Mouse (Mus musculus) heart, embryonic 10.5 days (tissue): Measurements from ENCODE around the gene Dtx4. TPM values are rescaled to one million over a fixed set of nuclear protein-coding genes. Genes with fewer than 3 reads are reported as not detected.

Source experiments
- DNase-seq: peaks from one replicate; pipeline ENCODE4 v3.0.0-alpha.2; 2017; ENCODE audit warnings: low spot score
- H3K27ac ChIP-seq: fragments of 300-500 bp; sonication (generic); 2 replicates; pipeline ENCODE4 v1.5.1; 2016; ENCODE audit warnings: mild to moderate bottlenecking
- H3K27me3 ChIP-seq: fragments of 300-500 bp; sonication (generic); 2 replicates; pipeline ENCODE4 v1.6.1; 2016; ENCODE audit warnings: mild to moderate bottlenecking; ENCODE audit not compliant: poor library complexity, insufficient read depth, severe bottlenecking
- H3K36me3 ChIP-seq: fragments of 300-500 bp; sonication (generic); 2 replicates; pipeline ENCODE4 v1.6.1; 2016; ENCODE audit warnings: mild to moderate bottlenecking, moderate library complexity
- H3K4me1 ChIP-seq: fragments of 300-500 bp; sonication (generic); 2 replicates; pipeline ENCODE4 v1.6.1; 2016; ENCODE audit warnings: mild to moderate bottlenecking
- H3K4me3 ChIP-seq: fragments of 300-500 bp; sonication (generic); 2 replicates; pipeline ENCODE4 v1.5.1; 2016; ENCODE audit warnings: mild to moderate bottlenecking, moderate library complexity
- H3K9me3 ChIP-seq: fragments of 300-500 bp; sonication (generic); 2 replicates; pipeline ENCODE4 v1.6.1; 2016; ENCODE audit warnings: mild to moderate bottlenecking, moderate library complexity
- WGBS: fragments of 180-500 bp; shearing (Covaris S2); methylation state at CpG from one replicate; pipeline ENCODE4 v1.1.7; 2016; 5-methylcytosine and 5-hydroxymethylcytosine counted together
- polyA plus RNA-seq: library from polyadenylated mRNA; unstranded; fragments of >200 nt; fragmentation: Nextera tagmentation; extraction: Ambion mirVana; gene quantifications from 2 replicates; pipeline ENCODE4 v1.2.1, GENCODE M21; 2016

Dtx4 gene
- polyA plus RNA-seq, 1 experiment from 2014 or later: 2.9 TPM

DNA sequence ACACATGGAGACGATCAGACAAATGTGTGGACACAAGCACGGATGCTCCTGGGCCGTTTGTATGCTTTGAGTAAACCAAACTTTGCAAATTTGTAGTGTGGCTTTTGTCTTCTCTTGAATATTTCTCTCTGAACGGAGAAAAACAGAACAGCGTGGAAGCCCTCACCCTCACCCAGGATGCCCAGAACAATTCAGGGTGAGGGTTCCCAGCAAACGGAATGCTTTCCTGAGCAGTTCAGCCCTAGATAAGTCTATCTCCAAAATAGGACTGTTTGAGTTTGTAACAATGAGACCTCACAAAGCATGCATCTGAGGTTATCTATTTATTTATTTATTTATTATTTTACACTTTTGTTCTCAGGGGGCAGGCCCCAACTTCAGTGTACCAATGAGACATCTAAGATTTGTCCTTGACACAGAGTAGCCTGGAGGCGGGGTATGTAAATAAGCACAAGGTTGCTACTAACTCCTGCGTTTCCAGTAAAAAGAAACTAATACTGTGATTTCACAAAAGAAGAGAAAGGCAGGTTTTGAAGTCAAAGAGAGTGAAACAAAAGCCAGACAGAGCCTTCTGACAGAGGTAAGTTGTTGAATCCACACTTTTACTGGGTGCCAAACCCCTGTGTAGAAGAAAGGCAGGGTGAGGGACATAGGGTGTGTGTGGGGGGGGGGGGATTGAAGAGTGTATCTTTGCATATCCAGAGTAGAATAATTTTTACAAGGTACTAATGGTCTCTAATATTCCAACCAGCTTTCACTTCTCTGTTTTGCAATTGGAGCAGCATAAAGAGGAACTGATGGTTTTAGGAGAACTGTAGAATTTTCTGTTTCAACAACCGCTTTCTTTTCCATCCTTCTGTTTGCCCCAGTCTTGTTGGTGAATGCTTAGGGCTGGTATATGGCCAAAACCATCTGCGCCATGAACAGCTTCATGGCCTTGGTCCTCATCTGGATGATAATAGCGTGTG lies 40.7 kb downstream of the Dtx4 start, which contains the start of gene Mpeg1:
Gene Mpeg1 (plus strand): TSS at position 498 of the 968 bp plus-strand sequence.
- Histone ChIP-seq H3K4me1 (peaks cover 3% of the 10 kb centered on the region), H3K9me3 (no peaks in the 10 kb centered on the region), H3K27ac (no peak within 1 kb of the TSS), H3K36me3 (no peaks in the 10 kb centered on the region), H3K27me3 (no peaks in the 10 kb centered on the region), H3K4me3 (no peak within 1 kb of the TSS)
- DNase-seq: no peak
- 80% methylated on average over 11 of the region's 11 CpGs for WGBS

GRCm38 (mm10) chr19:12459516-12459915 lies 41.7 kb downstream of the Dtx4 start:
- H3K4me1 ChIP-seq: peaks cover 3% of the 10 kb centered on the region
- H3K27me3 ChIP-seq: no peaks in the 10 kb centered on the region
- no peak overlapping the region for H3K27ac ChIP-seq
- H3K36me3 ChIP-seq: no peaks in the 10 kb centered on the region
- no peaks in the 10 kb centered on the region for H3K9me3 ChIP-seq
- 76% methylated on average over 4 of the region's 4 CpGs for WGBS
- no peak overlapping the region for H3K4me3 ChIP-seq
- DNase-seq: no peak

DNA sequence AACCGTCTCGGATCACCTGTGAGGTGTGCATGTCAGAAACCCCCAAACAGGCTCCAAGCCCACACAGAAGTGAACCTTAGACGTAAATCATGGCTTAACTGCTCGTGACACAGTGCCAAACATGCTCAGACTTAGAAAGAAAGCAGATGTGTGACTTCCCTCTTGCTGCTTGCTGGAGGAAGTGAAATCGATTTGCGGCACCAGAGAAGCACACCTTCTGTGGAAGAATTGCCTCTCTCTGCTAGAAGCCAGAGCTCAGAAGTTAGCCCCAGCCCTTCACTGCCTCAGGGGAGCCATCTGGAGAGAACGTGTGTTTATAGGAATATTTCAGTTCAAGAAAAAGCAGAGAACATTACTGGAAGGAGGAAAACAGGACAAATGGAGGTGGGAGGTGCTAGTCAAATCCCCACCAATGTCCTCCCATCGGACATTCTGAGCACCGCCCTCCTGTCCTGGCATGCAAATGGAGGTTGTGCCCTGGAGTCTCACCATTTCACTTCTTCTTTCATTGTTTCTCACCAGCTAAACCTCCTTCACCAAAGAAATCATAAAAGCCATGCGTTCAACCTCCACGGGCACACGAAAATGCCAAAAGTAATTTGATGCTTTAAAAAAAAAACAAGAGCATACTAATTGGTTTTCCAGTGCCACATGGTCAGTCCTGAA lies 43.7 kb downstream of the Dtx4 start:
- no peak overlapping the region for H3K4me3 ChIP-seq
- H3K9me3 ChIP-seq: no peaks in the 10 kb centered on the region
- no peaks in the 10 kb centered on the region for H3K36me3 ChIP-seq
- H3K27me3 ChIP-seq: no peaks in the 10 kb centered on the region
- no peak for DNase-seq
- H3K27ac ChIP-seq: no peak overlapping the region
- WGBS: 84% methylated on average over 12 of the region's 12 CpGs
- H3K4me1 ChIP-seq: no peaks in the 10 kb centered on the region

DNA sequence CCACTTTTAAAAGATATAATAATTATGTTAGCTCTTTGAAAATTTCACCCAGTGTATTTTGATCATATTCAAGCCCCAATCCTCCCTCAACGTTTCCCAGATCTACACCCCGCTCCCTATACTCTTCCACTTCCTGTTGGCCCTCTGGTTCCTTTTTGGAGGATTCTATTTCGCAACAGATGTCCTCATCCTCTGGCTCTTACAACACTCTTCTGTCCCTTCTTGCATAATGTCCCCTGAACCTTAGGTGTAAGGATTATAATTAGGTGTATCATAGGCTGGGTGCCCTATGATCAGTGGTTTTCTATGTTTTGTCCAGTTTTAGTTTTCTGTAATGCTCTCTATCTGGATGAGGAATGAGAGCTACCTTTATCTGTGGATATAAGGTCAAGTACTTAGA lies 56.2 kb downstream of the Dtx4 start:
- Histone ChIP-seq H3K4me1 (0 out of 2 replicates have a peak, but pooled peaks cover 3% of the 10 kb centered on the region), H3K27me3 (no peaks in the 10 kb centered on the region), H3K4me3 (no peak overlapping the region), H3K9me3 (no peaks in the 10 kb centered on the region), H3K27ac (no peak overlapping the region), H3K36me3 (no peaks in the 10 kb centered on the region)
- WGBS: 75% methylated on average over 3 of the region's 3 CpGs
- no peak for DNase-seq

- H3K36me3 ChIP-seq: no peaks in the 10 kb centered on the region
- 71% methylated on average over 4 of the region's 4 CpGs for WGBS
Observed at GRCm38 (mm10) chr19:12442560-12442959, 58.7 kb downstream of the Dtx4 start.

DNA sequence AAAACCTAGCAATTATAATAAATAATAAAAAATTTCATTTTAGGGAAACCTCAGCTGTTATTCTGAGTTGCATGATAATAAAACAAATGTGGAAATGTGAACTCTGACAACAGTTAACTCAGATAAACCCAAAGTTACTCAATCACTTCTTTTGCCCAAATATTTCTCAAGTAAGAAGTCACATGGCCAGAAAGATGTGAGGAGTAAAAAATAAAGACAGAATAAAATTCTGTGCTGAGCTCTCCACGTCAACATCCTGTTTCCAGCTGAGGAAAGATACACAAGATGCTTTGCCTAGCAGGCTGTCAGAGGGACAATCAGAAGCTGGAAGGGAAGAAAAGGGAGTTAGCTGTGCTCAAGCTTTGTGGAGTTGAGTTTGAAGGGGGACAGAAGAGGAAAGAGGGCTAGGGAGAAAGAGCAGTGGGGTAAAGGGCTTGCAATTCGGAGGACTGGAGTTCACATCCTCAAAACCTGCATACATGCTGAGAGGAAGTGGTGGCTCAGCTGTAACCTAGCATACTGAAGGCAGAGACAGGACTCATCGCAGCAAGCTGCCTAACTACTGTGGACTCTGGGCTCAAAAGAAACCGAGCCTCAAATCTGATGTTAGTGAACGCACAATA lies 61.0 kb downstream of the Dtx4 start:
- H3K27me3 ChIP-seq: no peaks in the 10 kb centered on the region
- no peak overlapping the region for H3K27ac ChIP-seq
- DNase-seq: no peak
- H3K9me3 ChIP-seq: no peaks in the 10 kb centered on the region
- H3K36me3 ChIP-seq: no peaks in the 10 kb centered on the region
- 71% methylated on average over 5 of the region's 5 CpGs for WGBS
- H3K4me1 ChIP-seq: 0 out of 2 replicates have a peak, but pooled peaks cover 3% of the 10 kb centered on the region
- no peak overlapping the region for H3K4me3 ChIP-seq

More at GRCm38 (mm10) chr19:12442560-12442959, 58.7 kb downstream of the Dtx4 start:
- Histone ChIP-seq H3K9me3 (no peaks in the 10 kb centered on the region), H3K4me3 (no peak overlapping the region), H3K27ac (no peak overlapping the region), H3K27me3 (no peaks in the 10 kb centered on the region), H3K4me1 (0 out of 2 replicates have a peak, but pooled peaks cover 3% of the 10 kb centered on the region)
- DNase-seq: no peak

DNA sequence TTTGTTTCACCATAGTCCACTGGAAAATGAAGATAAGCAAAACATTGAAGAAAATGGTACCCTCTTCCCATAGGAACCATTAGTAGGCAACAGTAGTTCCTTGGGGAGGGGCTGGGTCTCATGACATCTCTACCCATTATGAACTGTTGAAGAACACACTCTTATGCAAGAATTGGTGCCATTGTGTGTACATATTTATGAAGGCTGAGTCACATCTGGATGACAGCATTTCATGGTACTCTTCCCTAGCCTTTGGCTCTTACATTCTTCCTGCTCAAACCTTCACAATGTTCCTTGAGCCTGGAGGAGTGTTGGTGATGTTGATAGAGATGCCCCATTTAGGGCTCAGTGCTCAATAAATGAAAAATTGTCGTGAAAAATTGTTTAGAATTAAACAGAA lies 61.7 kb downstream of the Dtx4 start:
- no peaks in the 10 kb centered on the region for H3K9me3 ChIP-seq
- 0 out of 2 replicates have a peak, but pooled peaks cover 3% of the 10 kb centered on the region for H3K4me1 ChIP-seq
- H3K4me3 ChIP-seq: no peak overlapping the region
- H3K27me3 ChIP-seq: no peaks in the 10 kb centered on the region
- DNase-seq: no peak
- no peak overlapping the region for H3K27ac ChIP-seq
- 48% methylated on average over 1 of the region's 1 CpGs for WGBS
- no peaks in the 10 kb centered on the region for H3K36me3 ChIP-seq

DNA sequence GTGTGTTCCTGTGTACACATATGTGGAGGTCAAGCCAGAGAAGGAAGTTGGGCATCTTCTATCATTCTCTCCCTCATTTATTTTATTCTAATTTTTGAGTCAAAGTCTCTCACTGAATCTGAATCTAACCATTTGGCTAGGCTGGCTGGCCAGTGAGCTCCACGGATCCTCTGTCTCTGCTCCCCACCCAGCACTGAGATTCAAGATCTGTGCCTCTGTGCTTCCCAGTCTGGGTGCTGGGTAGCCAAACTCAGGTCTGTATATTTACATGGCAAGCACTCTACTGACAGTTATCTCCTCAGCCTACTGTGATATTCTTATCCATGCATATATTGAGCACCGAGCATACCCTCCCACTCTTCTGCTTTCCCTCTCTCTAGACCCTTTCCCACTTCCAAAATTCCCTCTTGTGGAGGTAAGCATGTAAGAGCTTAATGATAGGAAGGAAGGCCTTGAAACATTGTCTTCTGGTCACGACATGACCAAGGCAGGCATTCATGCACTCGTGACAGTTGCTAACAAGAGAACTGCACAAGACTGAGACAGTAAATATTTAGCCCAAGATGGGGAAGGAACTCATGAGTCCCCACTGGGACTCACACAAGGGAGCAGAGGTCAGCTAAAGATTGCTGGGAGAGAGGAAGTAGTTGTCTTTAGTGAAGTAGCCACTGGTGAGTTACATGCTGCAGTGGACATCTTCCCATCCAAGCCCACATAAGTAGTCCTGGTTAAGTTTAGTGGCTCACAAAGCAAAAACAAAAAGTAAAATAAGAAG lies 65.3 kb downstream of the Dtx4 start:
- Histone ChIP-seq H3K4me1 (no peaks in the 10 kb centered on the region), H3K27me3 (no peaks in the 10 kb centered on the region), H3K36me3 (no peaks in the 10 kb centered on the region), H3K4me3 (no peak overlapping the region), H3K9me3 (no peaks in the 10 kb centered on the region), H3K27ac (no peak overlapping the region)
- WGBS: 73% methylated on average over 4 of the region's 4 CpGs
- DNase-seq: no peak

- Histone ChIP-seq H3K36me3 (no peaks in the 10 kb centered on the region), H3K27ac (no peak overlapping the region), H3K4me1 (no peaks in the 10 kb centered on the region), H3K27me3 (no peaks in the 10 kb centered on the region), H3K9me3 (no peaks in the 10 kb centered on the region), H3K4me3 (no peak overlapping the region)
- DNase-seq: no peak
- 78% methylated on average over 4 of the region's 4 CpGs for WGBS
Observed at GRCm38 (mm10) chr19:12435011-12435416, 66.2 kb downstream of the Dtx4 start.

- Histone ChIP-seq H3K27ac (no peak overlapping the region), H3K27me3 (no peaks in the 10 kb centered on the region), H3K4me3 (no peak overlapping the region), H3K9me3 (no peaks in the 10 kb centered on the region), H3K4me1 (no peaks in the 10 kb centered on the region), H3K36me3 (no peaks in the 10 kb centered on the region)
- 15% methylated on average over 2 of the region's 2 CpGs for WGBS
- DNase-seq: no peak
Observed at GRCm38 (mm10) chr19:12433033-12433432, 68.2 kb downstream of the Dtx4 start.

- no peaks in the 10 kb centered on the region for H3K9me3 ChIP-seq
- H3K27me3 ChIP-seq: no peaks in the 10 kb centered on the region
- H3K36me3 ChIP-seq: no peaks in the 10 kb centered on the region
- no peak within 1 kb of the TSS for H3K4me3 ChIP-seq
- WGBS: 85% methylated on average over 6 of the region's 6 CpGs
- H3K4me1 ChIP-seq: no peaks in the 10 kb centered on the region
- H3K27ac ChIP-seq: no peak within 1 kb of the TSS
- DNase-seq: no peak
Observed at GRCm38 (mm10) chr19:12427605-12428004, 73.6 kb downstream of the Dtx4 start, which contains the start of gene Pfpl. Gene Pfpl (plus strand): TSS chr19:12427905.

DNA sequence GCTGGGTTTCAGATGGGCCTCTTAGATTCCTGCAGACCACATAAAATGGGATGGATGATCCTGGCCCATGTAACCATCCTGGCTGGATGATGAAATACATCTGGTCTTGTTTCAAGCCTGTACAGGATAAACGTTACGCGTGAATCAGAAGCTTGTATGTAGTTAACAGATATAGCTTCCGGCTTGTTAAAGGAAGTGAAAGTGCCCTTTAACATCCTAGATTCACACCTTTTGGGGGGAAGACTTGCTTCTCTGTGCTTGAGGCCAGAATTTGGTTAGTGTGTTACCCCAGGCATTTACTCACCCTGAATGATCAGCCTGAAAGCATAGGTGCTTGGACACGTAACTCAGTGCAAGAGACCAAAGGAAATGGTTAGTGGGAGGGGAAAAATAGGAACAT lies 74.2 kb downstream of the Dtx4 start:
- Histone ChIP-seq H3K9me3 (no peaks in the 10 kb centered on the region), H3K4me3 (no peak overlapping the region), H3K27me3 (no peaks in the 10 kb centered on the region), H3K36me3 (no peaks in the 10 kb centered on the region), H3K4me1 (no peaks in the 10 kb centered on the region), H3K27ac (no peak overlapping the region)
- DNase-seq: no peak
- WGBS: 87% methylated on average over 5 of the region's 5 CpGs
